Mouse (Mus musculus) kidney, postnatal 0 days (tissue): ENCODE measurements at regions not wholly inside any gene's neighbourhood (a gene's known extent, or its start where the extent isn't known, plus 50 kb on each side); places are given as distances from the start of the nearest gene placed in this dataset.

Experiments used
- ATAC-seq: fragments of 200-750 bp; cut with Nextera tagmentation; replicated peaks from 2 replicates; pipeline ENCODE4 v1.8.0; 2017; ENCODE audit warnings: low read depth, moderate number of reproducible peaks, moderate TSS enrichment, moderate library complexity; ENCODE audit not compliant: low FRiP score
- DNase-seq: peaks from one replicate; pipeline ENCODE4 v3.0.0-alpha.2; 2016; ENCODE audit warnings: low spot score
- H3K27ac ChIP-seq: fragments of 300-500 bp; sonication (generic); 2 replicates; pipeline ENCODE4 v1.5.1; 2014; ENCODE audit warnings: mild to moderate bottlenecking
- H3K27me3 ChIP-seq: fragments of 300-500 bp; sonication (generic); 2 replicates; pipeline ENCODE4 v1.6.1; 2014; ENCODE audit warnings: low read length, mixed read lengths; ENCODE audit not compliant: insufficient read depth
- H3K36me3 ChIP-seq: fragments of 300-500 bp; sonication (generic); 2 replicates; pipeline ENCODE4 v1.6.1; 2014; ENCODE audit warnings: low read length, mixed read lengths; ENCODE audit not compliant: insufficient read depth
- H3K4me1 ChIP-seq: fragments of 300-500 bp; sonication (generic); replicated peaks from 2 replicates; pipeline ENCODE4 v1.6.1; 2014; ENCODE audit warnings: antibody characterized with exemption, low read length, mixed read lengths; ENCODE audit not compliant: insufficient read depth
- H3K4me2 ChIP-seq: fragments of 300-500 bp; sonication (generic); 2 replicates; pipeline ENCODE4 v1.6.1; 2014; ENCODE audit warnings: mild to moderate bottlenecking, low read length, moderate library complexity, mixed read lengths
- H3K4me3 ChIP-seq: fragments of 300-500 bp; sonication (generic); replicated peaks from 2 replicates; pipeline ENCODE4 v1.5.1; 2014; ENCODE audit warnings: low read depth, low read length
- H3K9ac ChIP-seq: fragments of 300-500 bp; sonication (generic); 2 replicates; pipeline ENCODE4 v1.6.1; 2014; ENCODE audit warnings: low read depth, low read length
- H3K9me3 ChIP-seq: fragments of 300-500 bp; sonication (generic); replicated peaks from 2 replicates; pipeline ENCODE4 v1.6.1; 2016; ENCODE audit warnings: low read length, inconsistent platforms, mixed read lengths
- CTCF ChIP-seq: IDR thresholded peaks from 2 replicates; pipeline ENCODE4 v1.5.1; 2016; ENCODE audit warnings: antibody characterized with exemption, low read depth, mild to moderate bottlenecking, moderate library complexity
- WGBS: fragments of 180-500 bp; shearing (Covaris S2); extraction: QIAGEN DNeasy Blood & Tissue Kit; methylation state at CpG from one replicate; pipeline ENCODE4 v1.1.7; 2014; 5-methylcytosine and 5-hydroxymethylcytosine counted together

DNA sequence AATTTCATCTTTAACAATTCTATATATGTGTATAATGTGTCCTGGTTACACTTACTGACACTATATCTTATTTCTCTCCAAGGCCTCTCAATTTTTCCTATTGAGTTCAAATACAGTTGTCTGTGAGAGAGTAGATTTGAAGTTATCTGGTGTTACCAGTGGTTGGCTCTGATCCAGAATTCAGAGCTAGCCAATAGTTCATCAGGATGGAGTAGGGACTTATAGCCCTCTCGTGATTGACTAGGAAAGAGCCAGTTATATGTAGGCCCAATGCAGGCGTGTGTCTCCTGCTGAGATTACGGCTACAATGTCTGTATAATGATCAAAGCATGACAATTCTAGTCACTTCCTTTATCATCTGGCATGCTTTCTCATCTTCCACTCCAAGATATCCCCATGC, 1241.0 kb upstream of the Zeb2 start:
- no peak for ATAC-seq
- Histone ChIP-seq H3K36me3 (no peaks in the 10 kb centered on the region), H3K9ac (no peak overlapping the region), H3K9me3 (no peaks in the 10 kb centered on the region), H3K4me1 (no peaks in the 10 kb centered on the region), H3K27ac (no peak overlapping the region), H3K4me3 (no peak overlapping the region), H3K4me2 (no peak overlapping the region), H3K27me3 (no peaks in the 10 kb centered on the region)
- TF ChIP-seq CTCF = no peak
- DNase-seq = no peak
- WGBS = 88% methylated on average over 3 of the region's 3 CpGs

DNA sequence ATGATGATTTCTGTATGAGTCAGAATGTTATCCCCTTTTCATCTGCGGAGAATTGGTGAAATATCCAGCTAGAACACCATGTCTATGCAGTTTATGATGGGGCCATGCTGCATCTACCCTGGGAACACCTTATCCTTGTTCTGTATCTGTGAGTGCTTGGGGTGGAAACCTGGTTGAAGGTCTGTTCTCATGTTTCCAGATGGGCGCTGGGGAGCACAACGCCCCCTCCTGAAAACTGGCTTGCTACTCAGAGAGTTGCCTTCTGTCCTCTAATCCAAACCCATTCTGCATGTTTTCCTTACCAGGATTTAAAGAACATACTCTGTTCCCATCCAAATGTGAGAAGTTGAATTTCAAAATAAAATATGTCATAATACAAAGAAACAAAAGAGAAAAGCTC, 1239.5 kb upstream of the Zeb2 start:
- Histone ChIP-seq H3K4me2 (no peak overlapping the region), H3K9me3 (no peaks in the 10 kb centered on the region), H3K36me3 (no peaks in the 10 kb centered on the region), H3K4me3 (no peak overlapping the region), H3K27me3 (no peaks in the 10 kb centered on the region), H3K4me1 (no peaks in the 10 kb centered on the region), H3K9ac (no peak overlapping the region), H3K27ac (no peak overlapping the region)
- ATAC-seq (no peak), DNase-seq (no peak)
- no peak for TF ChIP-seq CTCF
- 87% methylated on average over 3 of the region's 3 CpGs for WGBS

DNA sequence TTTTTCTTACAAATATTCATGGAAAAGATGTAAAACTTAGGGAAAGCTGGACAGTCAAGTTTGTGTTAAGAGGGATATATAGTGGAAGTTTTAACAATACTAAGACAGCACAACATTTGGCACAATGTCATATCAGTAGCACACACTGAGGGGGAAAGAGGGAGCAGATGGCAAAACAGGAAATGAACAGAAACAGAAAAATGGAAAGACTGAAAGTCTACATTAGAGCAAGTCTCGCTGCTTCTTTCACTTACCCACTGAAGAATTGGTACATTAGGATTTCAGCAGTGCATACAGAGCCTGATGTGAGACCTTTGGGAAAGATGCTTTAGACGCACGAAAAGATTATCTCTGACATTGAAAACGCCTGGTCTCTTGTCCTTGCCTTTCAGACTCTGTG, 1223.5 kb upstream of the Zeb2 start:
- Histone ChIP-seq H3K27ac (no peak overlapping the region), H3K4me2 (no peak overlapping the region), H3K36me3 (no peaks in the 10 kb centered on the region), H3K27me3 (no peaks in the 10 kb centered on the region), H3K9me3 (no peaks in the 10 kb centered on the region), H3K4me1 (no peaks in the 10 kb centered on the region), H3K4me3 (no peak overlapping the region), H3K9ac (no peak overlapping the region)
- no peak for TF ChIP-seq CTCF
- WGBS = 84% methylated on average over 4 of the region's 4 CpGs
- DNase-seq (no peak), ATAC-seq (no peak)

DNA sequence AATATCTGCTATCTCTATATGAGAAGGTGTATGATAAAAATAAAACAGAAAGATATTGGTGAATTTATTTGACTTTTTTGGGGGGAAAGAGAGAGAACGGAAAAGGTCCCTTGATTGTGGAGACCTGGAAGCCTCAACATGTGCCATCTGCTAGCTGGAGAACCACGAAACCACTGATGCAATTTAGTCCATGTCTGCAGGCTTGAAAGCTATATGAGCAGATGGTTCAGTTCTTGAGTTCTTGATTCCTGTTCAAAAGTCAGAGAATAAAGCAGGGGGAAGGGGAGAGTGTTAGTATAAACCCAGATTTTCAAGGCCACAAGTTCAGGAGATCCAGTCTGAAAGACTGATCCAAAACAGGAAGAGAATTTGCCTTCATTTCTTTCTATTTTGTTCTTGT, 1199.5 kb upstream of the Zeb2 start:
- no peak for DNase-seq
- Histone ChIP-seq H3K4me1 (no peaks in the 10 kb centered on the region), H3K27me3 (no peaks in the 10 kb centered on the region), H3K4me2 (no peak overlapping the region), H3K36me3 (no peaks in the 10 kb centered on the region), H3K9me3 (no peaks in the 10 kb centered on the region), H3K27ac (no peak overlapping the region), H3K9ac (no peak overlapping the region), H3K4me3 (no peak overlapping the region)
- no peak for TF ChIP-seq CTCF
- 72% methylated on average over 2 of the region's 2 CpGs for WGBS
- no peak for ATAC-seq

DNA sequence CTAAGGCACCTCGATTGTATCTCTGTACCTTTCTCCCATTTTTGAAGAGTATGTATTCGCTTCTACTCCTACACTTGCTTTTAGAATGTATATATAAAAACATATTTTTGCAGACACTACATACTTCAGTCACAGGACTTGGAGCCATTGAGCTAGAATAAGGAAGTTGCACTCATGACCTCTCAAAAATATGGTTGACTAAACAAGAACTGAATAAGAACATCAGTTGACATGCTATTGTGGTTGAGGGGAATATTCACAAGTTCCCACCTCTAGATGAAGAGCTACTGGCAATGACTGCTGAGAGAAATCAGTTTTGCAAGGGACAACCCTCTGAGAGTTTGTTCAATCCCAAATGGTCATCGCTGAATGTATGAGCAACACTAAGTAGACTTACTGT, 1198.0 kb upstream of the Zeb2 start:
- H3K4me1 ChIP-seq = no peaks in the 10 kb centered on the region
- TF ChIP-seq CTCF = no peak
- 92% methylated on average over 3 of the region's 3 CpGs for WGBS

DNA sequence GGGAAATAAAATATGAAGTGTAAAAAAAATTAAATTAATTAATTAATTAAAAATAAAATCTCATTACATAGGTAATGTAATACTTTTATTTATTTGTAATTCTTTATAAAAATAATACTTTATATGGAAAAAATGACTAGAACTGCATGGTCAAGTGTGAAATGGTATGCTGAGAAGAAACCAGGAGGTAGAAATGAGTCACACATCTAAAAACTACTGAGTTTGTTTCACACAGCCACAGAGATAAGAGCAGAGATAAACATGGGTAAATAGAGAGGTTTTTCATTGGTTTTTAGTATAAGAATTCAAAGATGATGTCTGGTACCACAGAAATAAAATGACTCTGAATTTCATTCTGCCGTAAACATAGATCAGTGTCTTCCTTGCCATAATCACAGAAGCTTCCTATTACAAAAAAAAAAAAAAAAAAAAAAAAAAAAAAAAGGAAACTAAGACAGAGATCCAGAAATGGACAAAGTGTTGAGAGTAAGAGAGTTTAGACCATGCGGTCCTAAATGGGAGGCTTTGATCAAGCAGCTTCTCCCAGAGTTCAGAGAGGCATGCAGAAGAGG, 1190.5 kb upstream of the Zeb2 start:
- Histone ChIP-seq H3K36me3 (no peaks in the 10 kb centered on the region), H3K9me3 (no peaks in the 10 kb centered on the region), H3K4me2 (no peak overlapping the region), H3K4me1 (no peaks in the 10 kb centered on the region), H3K27ac (no peak overlapping the region), H3K4me3 (no peak overlapping the region), H3K9ac (no peak overlapping the region), H3K27me3 (no peaks in the 10 kb centered on the region)
- DNase-seq = no peak
- no peak for ATAC-seq
- 97% methylated on average over 2 of the region's 2 CpGs for WGBS
- no peak for TF ChIP-seq CTCF

More for the DNA sequence above, 1198.0 kb upstream of the Zeb2 start:
- H3K36me3 ChIP-seq = no peaks in the 10 kb centered on the region
- no peak overlapping the region for H3K4me3 ChIP-seq
- H3K27me3 ChIP-seq = no peaks in the 10 kb centered on the region
- H3K9me3 ChIP-seq = no peaks in the 10 kb centered on the region
- H3K4me2 ChIP-seq = no peak overlapping the region
- no peak for ATAC-seq
- H3K9ac ChIP-seq = no peak overlapping the region
- H3K27ac ChIP-seq = no peak overlapping the region
- no peak for DNase-seq

DNA sequence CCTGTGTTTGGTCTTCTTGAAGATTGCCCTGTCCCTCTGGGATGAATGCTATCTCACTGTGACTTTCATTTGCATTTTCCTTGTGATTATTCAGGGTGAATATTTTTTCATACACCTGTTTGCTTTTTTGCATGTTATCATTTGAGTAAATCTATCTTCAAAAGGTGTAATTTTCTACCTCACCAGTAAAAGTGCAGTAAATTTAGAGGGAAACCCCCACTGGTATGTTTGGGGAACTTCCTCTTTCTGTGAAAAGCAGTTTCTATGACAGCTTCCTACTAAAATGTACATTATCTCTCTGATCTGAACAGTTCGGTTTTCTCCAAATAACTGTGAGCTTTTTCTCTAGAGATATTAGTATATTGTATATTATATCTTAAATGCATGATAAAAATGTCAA, 1185.4 kb upstream of the Zeb2 start:
- Histone ChIP-seq H3K9ac (no peak overlapping the region), H3K9me3 (no peaks in the 10 kb centered on the region), H3K4me1 (no peaks in the 10 kb centered on the region), H3K27me3 (no peaks in the 10 kb centered on the region), H3K4me3 (no peak overlapping the region), H3K36me3 (no peaks in the 10 kb centered on the region), H3K27ac (no peak overlapping the region), H3K4me2 (no peak overlapping the region)
- no peak for ATAC-seq
- TF ChIP-seq CTCF = no peak
- no peak for DNase-seq
- 49% methylated on average over 1 of the region's 1 CpGs for WGBS
